Mouse (Mus musculus) hindbrain, embryonic 13.5 days (tissue): Measurements from ENCODE around the gene Arid3b. TPM values are rescaled to one million over a fixed set of nuclear protein-coding genes. Genes with fewer than 3 reads are reported as not detected.
"Not testable (repeated sequence)": the region's sequence is repeated elsewhere in the genome, so short reads cannot be mapped to it uniquely, and the experiment has no call there.

Experiments
- ATAC-seq: fragments of 200-750 bp; cut with Nextera tagmentation; 2 replicates; pipeline ENCODE4 v1.8.0; 2017; ENCODE audit warnings: moderate TSS enrichment; ENCODE audit not compliant: low FRiP score
- H3K27ac ChIP-seq: fragments of 300-500 bp; sonication (generic); 2 replicates; pipeline ENCODE4 v1.5.1; 2015; ENCODE audit warnings: inconsistent platforms, mild to moderate bottlenecking, moderate library complexity
- H3K27me3 ChIP-seq: fragments of 300-500 bp; sonication (generic); 2 replicates; pipeline ENCODE4 v1.6.1; 2015; ENCODE audit warnings: mild to moderate bottlenecking, inconsistent platforms
- H3K36me3 ChIP-seq: fragments of 300-500 bp; sonication (generic); 2 replicates; pipeline ENCODE4 v1.6.1; 2015; ENCODE audit warnings: mild to moderate bottlenecking, inconsistent platforms
- H3K4me1 ChIP-seq: fragments of 300-500 bp; sonication (generic); replicated peaks from 2 replicates; pipeline ENCODE4 v1.6.1; 2015; ENCODE audit warnings: inconsistent platforms
- H3K4me2 ChIP-seq: fragments of 300-500 bp; sonication (generic); 2 replicates; pipeline ENCODE4 v1.6.1; 2015; ENCODE audit warnings: inconsistent platforms, mild to moderate bottlenecking, moderate library complexity
- H3K4me3 ChIP-seq: fragments of 300-500 bp; sonication (generic); 2 replicates; pipeline ENCODE4 v1.5.1; 2015; ENCODE audit warnings: mild to moderate bottlenecking, inconsistent platforms
- H3K9ac ChIP-seq: fragments of 300-500 bp; sonication (generic); 2 replicates; pipeline ENCODE4 v1.6.1; 2015; ENCODE audit warnings: mild to moderate bottlenecking, inconsistent platforms
- H3K9me3 ChIP-seq: fragments of 300-500 bp; sonication (generic); 2 replicates; pipeline ENCODE4 v1.6.1; 2016; ENCODE audit warnings: inconsistent platforms
- WGBS: fragments of 180-500 bp; shearing (Covaris S2); methylation state at CpG from one replicate; pipeline ENCODE4 v1.1.7; 2015; 5-methylcytosine and 5-hydroxymethylcytosine counted together
- polyA plus RNA-seq: library from polyadenylated mRNA; unstranded; fragments of >200 nt; fragmentation: Nextera tagmentation; extraction: Ambion mirVana; gene quantifications from 2 replicates; pipeline ENCODE4 v1.2.1, GENCODE M21; 2015

Gene Arid3b
- 10.9 and 12.8 TPM in 2 replicates for polyA plus RNA-seq

- no peaks in the 10 kb centered on the region for H3K9me3 ChIP-seq
- H3K36me3 ChIP-seq: peaks cover 7% of the 10 kb centered on the region; the same call in 1 of the 2 replicates
- peak; percentile 99 for ATAC-seq
- under 1% methylated on average over 38 of the region's 45 CpGs for WGBS
- peak within 1 kb of the TSS; percentile 78 for H3K27ac ChIP-seq
- H3K27me3 ChIP-seq: 0 out of 2 replicates have a peak, but pooled peaks cover 4% of the 10 kb centered on the region
- peak within 1 kb of the TSS; percentile 70 for H3K4me3 ChIP-seq
- H3K4me2 ChIP-seq: peak within 1 kb of the TSS; percentile 62
- peak within 1 kb of the TSS; percentile 84 for H3K9ac ChIP-seq
- peaks cover 35% of the 10 kb centered on the region for H3K4me1 ChIP-seq
These were observed at the start of gene Arid3b for GRCm38 (mm10) chr9:57836581-57837170. Gene Arid3b, minus strand, starts transcription at chr9:57836793.

GRCm38 (mm10) chr9:57883413-57883812 lies 46.8 kb upstream of the Arid3b start:
- Histone ChIP-seq H3K4me2 (no peak overlapping the region), H3K9ac (no peak overlapping the region), H3K4me1 (no peaks in the 10 kb centered on the region), H3K9me3 (no peaks in the 10 kb centered on the region), H3K36me3 (no peaks in the 10 kb centered on the region), H3K4me3 (no peak overlapping the region), H3K27ac (no peak overlapping the region), H3K27me3 (no peaks in the 10 kb centered on the region)
- WGBS: 61% methylated on average over 1 of the region's 1 CpGs
- no peak for ATAC-seq

GRCm38 (mm10) chr9:57881781-57882180 lies 45.2 kb upstream of the Arid3b start:
- not testable (repeated sequence) for H3K4me3 ChIP-seq, H3K36me3 ChIP-seq, ATAC-seq, H3K9ac ChIP-seq, H3K27me3 ChIP-seq, H3K4me1 ChIP-seq, H3K4me2 ChIP-seq, H3K9me3 ChIP-seq, H3K27ac ChIP-seq
- 91% methylated on average over 2 of the region's 2 CpGs for WGBS

GRCm38 (mm10) chr9:57880278-57880677 lies 43.7 kb upstream of the Arid3b start:
- Histone ChIP-seq H3K4me2 (no peak overlapping the region), H3K4me1 (no peaks in the 10 kb centered on the region), H3K9ac (no peak overlapping the region), H3K27me3 (no peaks in the 10 kb centered on the region), H3K36me3 (no peaks in the 10 kb centered on the region), H3K9me3 (no peaks in the 10 kb centered on the region), H3K27ac (no peak overlapping the region), H3K4me3 (no peak overlapping the region)
- 16% methylated on average over 4 of the region's 4 CpGs for WGBS
- no peak for ATAC-seq

DNA sequence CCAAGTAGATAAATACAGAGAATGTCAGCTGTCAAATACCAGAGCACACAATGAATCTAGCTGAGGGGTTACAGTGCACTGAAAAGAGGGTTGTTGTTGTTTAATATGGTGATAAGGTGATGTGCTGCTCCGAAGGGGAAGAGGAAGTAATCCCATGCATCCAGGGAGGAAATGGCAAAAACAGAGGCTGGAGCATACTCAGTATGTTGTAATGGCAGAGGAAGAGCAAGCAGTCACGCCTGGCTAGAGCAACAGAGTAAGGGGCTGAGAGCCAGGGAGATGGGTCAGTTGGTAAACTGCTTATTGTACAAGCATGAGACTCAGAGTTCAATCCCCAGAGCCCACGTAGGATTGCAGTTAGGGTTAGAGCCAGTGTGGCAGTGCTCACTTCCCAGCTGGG lies 42.6 kb upstream of the Arid3b start:
- no peaks in the 10 kb centered on the region for H3K36me3 ChIP-seq
- WGBS: 68% methylated on average over 3 of the region's 3 CpGs
- H3K27me3 ChIP-seq: no peaks in the 10 kb centered on the region
- H3K4me2 ChIP-seq: no peak overlapping the region
- no peak overlapping the region for H3K9ac ChIP-seq
- no peak overlapping the region for H3K27ac ChIP-seq
- ATAC-seq: no peak
- no peak overlapping the region for H3K4me3 ChIP-seq
- H3K9me3 ChIP-seq: no peaks in the 10 kb centered on the region
- H3K4me1 ChIP-seq: no peaks in the 10 kb centered on the region

DNA sequence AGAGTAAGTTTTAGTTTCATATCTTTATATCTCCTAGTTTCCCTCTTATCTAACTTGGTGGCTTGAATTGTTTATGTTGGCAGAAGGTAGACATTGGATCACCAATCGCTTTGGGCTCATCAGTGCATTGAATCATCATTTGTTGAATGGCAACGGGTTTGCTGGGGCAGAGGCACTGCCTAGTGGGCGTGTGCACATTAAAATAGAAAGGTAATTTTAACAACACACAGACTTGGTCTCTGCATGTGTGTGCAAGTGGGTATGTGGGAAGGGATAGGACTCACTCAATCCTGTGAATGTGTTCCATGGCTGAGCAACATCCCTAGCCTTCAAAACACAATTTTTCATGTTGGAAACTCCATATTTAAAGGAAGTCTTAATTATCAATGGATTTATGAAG lies 38.4 kb upstream of the Arid3b start:
- no peaks in the 10 kb centered on the region for H3K27me3 ChIP-seq
- 73% methylated on average over 3 of the region's 3 CpGs for WGBS

GRCm38 (mm10) chr9:57874134-57874533 lies 37.5 kb upstream of the Arid3b start:
- no peak overlapping the region for H3K27ac ChIP-seq
- no peak for ATAC-seq
- H3K4me2 ChIP-seq: no peak overlapping the region
- no peaks in the 10 kb centered on the region for H3K27me3 ChIP-seq
- no peaks in the 10 kb centered on the region for H3K4me1 ChIP-seq
- no peak overlapping the region for H3K9ac ChIP-seq
- no peaks in the 10 kb centered on the region for H3K9me3 ChIP-seq
- H3K4me3 ChIP-seq: no peak overlapping the region
- no peaks in the 10 kb centered on the region for H3K36me3 ChIP-seq
- WGBS: 75% methylated on average over 5 of the region's 5 CpGs

More for the DNA sequence above, 38.4 kb upstream of the Arid3b start:
- ATAC-seq: no peak
- no peaks in the 10 kb centered on the region for H3K9me3 ChIP-seq
- no peak overlapping the region for H3K27ac ChIP-seq
- H3K36me3 ChIP-seq: no peaks in the 10 kb centered on the region
- no peaks in the 10 kb centered on the region for H3K4me1 ChIP-seq
- H3K4me2 ChIP-seq: no peak overlapping the region
- no peak overlapping the region for H3K9ac ChIP-seq
- no peak overlapping the region for H3K4me3 ChIP-seq

- WGBS: 42% methylated on average over 2 of the region's 2 CpGs
- H3K36me3 ChIP-seq: no peaks in the 10 kb centered on the region
- H3K4me1 ChIP-seq: no peaks in the 10 kb centered on the region
- H3K4me3 ChIP-seq: no peak overlapping the region
- H3K9me3 ChIP-seq: no peaks in the 10 kb centered on the region
- H3K9ac ChIP-seq: no peak overlapping the region
- no peak overlapping the region for H3K4me2 ChIP-seq
- H3K27me3 ChIP-seq: no peaks in the 10 kb centered on the region
- no peak for ATAC-seq
- H3K27ac ChIP-seq: no peak overlapping the region
These were observed 33.8 kb upstream of the Arid3b start for GRCm38 (mm10) chr9:57870273-57870816.

- Histone ChIP-seq H3K9me3 (no peaks in the 10 kb centered on the region), H3K27ac (no peak overlapping the region), H3K4me1 (no peaks in the 10 kb centered on the region), H3K4me3 (no peak overlapping the region), H3K4me2 (no peak overlapping the region), H3K9ac (no peak overlapping the region), H3K27me3 (no peaks in the 10 kb centered on the region), H3K36me3 (no peaks in the 10 kb centered on the region)
- ATAC-seq: no peak
- WGBS: 89% methylated on average over 6 of the region's 6 CpGs
These were observed 32.2 kb upstream of the Arid3b start for GRCm38 (mm10) chr9:57868767-57869166.

DNA sequence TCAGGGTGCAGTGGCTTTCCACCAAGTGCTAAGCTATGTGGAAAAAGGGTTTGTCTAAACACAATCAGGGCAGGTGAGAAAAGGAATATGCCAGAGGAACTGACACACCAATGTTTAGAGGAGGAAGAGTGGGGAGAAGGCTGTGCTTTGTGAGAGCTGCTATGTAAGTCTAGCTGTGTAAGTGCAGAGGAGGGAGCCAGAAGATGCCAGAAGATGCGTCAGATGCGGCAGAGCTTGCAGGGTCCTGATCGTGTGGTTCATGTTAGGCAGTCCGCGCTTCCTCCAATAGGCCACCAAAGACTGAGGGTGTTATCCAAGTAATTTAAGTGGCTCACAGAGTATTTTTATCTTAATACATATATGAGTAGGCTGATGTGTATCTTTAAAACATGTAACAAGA lies 31.3 kb upstream of the Arid3b start:
- Histone ChIP-seq H3K4me3 (no peak overlapping the region), H3K4me1 (no peaks in the 10 kb centered on the region), H3K9me3 (no peaks in the 10 kb centered on the region), H3K27ac (no peak overlapping the region), H3K9ac (no peak overlapping the region), H3K27me3 (no peaks in the 10 kb centered on the region), H3K36me3 (no peaks in the 10 kb centered on the region), H3K4me2 (no peak overlapping the region)
- no peak for ATAC-seq
- 88% methylated on average over 5 of the region's 5 CpGs for WGBS

- H3K4me3 ChIP-seq: no peak overlapping the region
- ATAC-seq: no peak
- 93% methylated on average over 4 of the region's 4 CpGs for WGBS
These were observed 30.6 kb upstream of the Arid3b start for GRCm38 (mm10) chr9:57867236-57867635.

GRCm38 (mm10) chr9:57866530-57866929 lies 29.9 kb upstream of the Arid3b start:
- no peak overlapping the region for H3K27ac ChIP-seq
- H3K9ac ChIP-seq: no peak overlapping the region
- H3K4me2 ChIP-seq: no peak overlapping the region
- no peaks in the 10 kb centered on the region for H3K27me3 ChIP-seq
- 0 out of 2 replicates have a peak, but pooled peaks cover 3% of the 10 kb centered on the region for H3K4me1 ChIP-seq
- no peaks in the 10 kb centered on the region for H3K9me3 ChIP-seq
- ATAC-seq: no peak
- no peak overlapping the region for H3K4me3 ChIP-seq
- H3K36me3 ChIP-seq: no peaks in the 10 kb centered on the region
- 91% methylated on average over 7 of the region's 7 CpGs for whole genome bisulfite sequencing

More at GRCm38 (mm10) chr9:57867236-57867635, 30.6 kb upstream of the Arid3b start:
- Histone ChIP-seq H3K9ac (no peak overlapping the region), H3K4me1 (no peaks in the 10 kb centered on the region), H3K27me3 (no peaks in the 10 kb centered on the region), H3K27ac (no peak overlapping the region), H3K4me2 (no peak overlapping the region), H3K36me3 (no peaks in the 10 kb centered on the region), H3K9me3 (no peaks in the 10 kb centered on the region)

- Histone ChIP-seq H3K4me3 (no peak overlapping the region), H3K9me3 (no peaks in the 10 kb centered on the region), H3K4me2 (no peak overlapping the region), H3K4me1 (0 out of 2 replicates have a peak, but pooled peaks cover 4% of the 10 kb centered on the region), H3K36me3 (no peaks in the 10 kb centered on the region), H3K27ac (no peak overlapping the region), H3K27me3 (no peaks in the 10 kb centered on the region), H3K9ac (no peak overlapping the region)
- ATAC-seq: no peak
These were observed 27.7 kb upstream of the Arid3b start for GRCm38 (mm10) chr9:57864336-57864735.
